Mouse (Mus musculus) liver, embryonic 16.5 days (tissue): ENCODE data around the gene Pwwp2b. TPM values are rescaled to one million over a fixed set of nuclear protein-coding genes. Genes with fewer than 3 reads are reported as not detected.

Experiments
- ATAC-seq: fragments of 200-750 bp; cut with Nextera tagmentation; 2 replicates; pipeline ENCODE4 v1.8.0; 2017; ENCODE audit warnings: low read depth, mild to moderate bottlenecking, moderate number of reproducible peaks, moderate library complexity
- H3K27ac ChIP-seq: fragments of 300-500 bp; sonication (generic); 2 replicates; pipeline ENCODE4 v1.5.1; 2014; ENCODE audit warnings: mild to moderate bottlenecking, low read length
- H3K27me3 ChIP-seq: fragments of 300-500 bp; sonication (generic); 2 replicates; pipeline ENCODE4 v1.6.1; 2014; ENCODE audit warnings: low read depth, low read length, mixed read lengths; ENCODE audit not compliant: control insufficient read depth, insufficient read depth
- H3K36me3 ChIP-seq: fragments of 300-500 bp; sonication (generic); 2 replicates; pipeline ENCODE4 v1.6.1; 2014; ENCODE audit warnings: mild to moderate bottlenecking; ENCODE audit not compliant: control insufficient read depth, insufficient read depth
- H3K4me1 ChIP-seq: fragments of 300-500 bp; sonication (generic); 2 replicates; pipeline ENCODE4 v1.6.1; 2014; ENCODE audit warnings: low read depth, low read length, mixed read lengths; ENCODE audit not compliant: control insufficient read depth
- H3K4me2 ChIP-seq: fragments of 300-500 bp; sonication (generic); 2 replicates; pipeline ENCODE4 v1.6.1; 2014; ENCODE audit warnings: low read depth, low read length, mixed read lengths
- H3K4me3 ChIP-seq: fragments of 300-500 bp; sonication (generic); 2 replicates; pipeline ENCODE4 v1.5.1; 2014; ENCODE audit warnings: low read depth, mild to moderate bottlenecking, low read length
- H3K9ac ChIP-seq: fragments of 300-500 bp; sonication (generic); 2 replicates; pipeline ENCODE4 v1.6.1; 2014; ENCODE audit warnings: low read depth, low read length
- H3K9me3 ChIP-seq: fragments of 300-500 bp; sonication (generic); replicated peaks from 2 replicates; pipeline ENCODE4 v1.6.1; 2016; ENCODE audit warnings: low read length; ENCODE audit not compliant: control insufficient read depth
- WGBS: fragments of 180-500 bp; shearing (Covaris S2); extraction: QIAGEN DNeasy Blood & Tissue Kit; methylation state at CpG from one replicate; pipeline ENCODE4 v1.1.7; 2014; ENCODE audit not compliant: insufficient replicate concordance; 5-methylcytosine and 5-hydroxymethylcytosine counted together
- polyA plus RNA-seq: library from polyadenylated mRNA; unstranded; fragments of >200 nt; fragmentation: Nextera tagmentation; extraction: Ambion mirVana; gene quantifications from 2 replicates; pipeline ENCODE4 v1.2.1, GENCODE M21; 2015

The Pwwp2b gene
- polyA plus RNA-seq, 1 experiment from 2014 or later: 1.3 TPM

- 67% methylated on average over 6 of the region's 6 CpGs for WGBS
- H3K4me1 ChIP-seq: no peaks in the 10 kb centered on the region
These were observed 18.1 kb downstream of the Pwwp2b start for GRCm38 (mm10) chr7:139266431-139266830.

GRCm38 (mm10) chr7:139266886-139267870 lies 18.9 kb downstream of the Pwwp2b start:
- ATAC-seq: no peak
- no peaks in the 10 kb centered on the region for H3K36me3 ChIP-seq
- no peak overlapping the region for H3K4me2 ChIP-seq
- no peak overlapping the region for H3K27ac ChIP-seq
- no peak overlapping the region for H3K9ac ChIP-seq
- no peak overlapping the region for H3K4me3 ChIP-seq
- WGBS: 60% methylated on average over 8 of the region's 8 CpGs
- H3K27me3 ChIP-seq: no peaks in the 10 kb centered on the region
- no peaks in the 10 kb centered on the region for H3K9me3 ChIP-seq
- no peaks in the 10 kb centered on the region for H3K4me1 ChIP-seq

More at GRCm38 (mm10) chr7:139266431-139266830, 18.1 kb downstream of the Pwwp2b start:
- no peaks in the 10 kb centered on the region for H3K27me3 ChIP-seq
- ATAC-seq: no peak
- H3K27ac ChIP-seq: no peak overlapping the region
- no peak overlapping the region for H3K4me3 ChIP-seq
- H3K9ac ChIP-seq: no peak overlapping the region
- no peaks in the 10 kb centered on the region for H3K36me3 ChIP-seq
- H3K4me2 ChIP-seq: no peak overlapping the region
- no peaks in the 10 kb centered on the region for H3K9me3 ChIP-seq

GRCm38 (mm10) chr7:139270738-139271137 lies 22.5 kb downstream of the Pwwp2b start:
- no peaks in the 10 kb centered on the region for H3K36me3 ChIP-seq
- H3K27me3 ChIP-seq: no peaks in the 10 kb centered on the region
- H3K9ac ChIP-seq: no peak overlapping the region
- no peak overlapping the region for H3K4me2 ChIP-seq
- WGBS: 67% methylated on average over 1 of the region's 1 CpGs
- peaks cover 6% of the 10 kb centered on the region for H3K4me1 ChIP-seq
- H3K4me3 ChIP-seq: no peak overlapping the region
- no peak for ATAC-seq
- no peak overlapping the region for H3K27ac ChIP-seq
- H3K9me3 ChIP-seq: no peaks in the 10 kb centered on the region

- WGBS: 63% methylated on average over 5 of the region's 5 CpGs
- H3K9ac ChIP-seq: no peak overlapping the region
- ATAC-seq: no peak
- H3K4me2 ChIP-seq: no peak overlapping the region
- H3K4me3 ChIP-seq: no peak overlapping the region
- H3K4me1 ChIP-seq: peaks cover 6% of the 10 kb centered on the region
- H3K36me3 ChIP-seq: no peaks in the 10 kb centered on the region
- H3K27me3 ChIP-seq: no peaks in the 10 kb centered on the region
- H3K27ac ChIP-seq: no peak overlapping the region
- no peaks in the 10 kb centered on the region for H3K9me3 ChIP-seq
These were observed 23.6 kb downstream of the Pwwp2b start for GRCm38 (mm10) chr7:139271871-139272270.

GRCm38 (mm10) chr7:139272639-139273396 lies 24.5 kb downstream of the Pwwp2b start:
- H3K9ac ChIP-seq: no peak overlapping the region
- ATAC-seq: peak; percentile 11; the same call in 1 of the 2 replicates
- no peak overlapping the region for H3K4me2 ChIP-seq
- WGBS: 5% methylated on average over 1 of the region's 1 CpGs
- no peaks in the 10 kb centered on the region for H3K9me3 ChIP-seq
- no peak overlapping the region for H3K4me3 ChIP-seq
- no peaks in the 10 kb centered on the region for H3K36me3 ChIP-seq
- H3K27ac ChIP-seq: no peak overlapping the region
- H3K27me3 ChIP-seq: no peaks in the 10 kb centered on the region
- peaks cover 6% of the 10 kb centered on the region for H3K4me1 ChIP-seq

- peaks cover 6% of the 10 kb centered on the region for H3K4me1 ChIP-seq
- H3K27me3 ChIP-seq: no peaks in the 10 kb centered on the region
- no peaks in the 10 kb centered on the region for H3K36me3 ChIP-seq
- H3K9me3 ChIP-seq: no peaks in the 10 kb centered on the region
- H3K4me3 ChIP-seq: no peak overlapping the region
- 10% methylated on average over 2 of the region's 2 CpGs for WGBS
- ATAC-seq: peak; percentile 65
- H3K9ac ChIP-seq: no peak overlapping the region
- H3K27ac ChIP-seq: no peak overlapping the region
- no peak overlapping the region for H3K4me2 ChIP-seq
These were observed 25.1 kb downstream of the Pwwp2b start for GRCm38 (mm10) chr7:139273397-139273719.

GRCm38 (mm10) chr7:139275586-139275985 lies 27.3 kb downstream of the Pwwp2b start:
- no peaks in the 10 kb centered on the region for H3K9me3 ChIP-seq
- H3K9ac ChIP-seq: no peak overlapping the region
- no peak for ATAC-seq
- H3K36me3 ChIP-seq: no peaks in the 10 kb centered on the region
- WGBS: 61% methylated on average over 10 of the region's 10 CpGs
- no peak overlapping the region for H3K4me3 ChIP-seq
- no peak overlapping the region for H3K4me2 ChIP-seq
- H3K27ac ChIP-seq: no peak overlapping the region
- no peaks in the 10 kb centered on the region for H3K27me3 ChIP-seq
- peaks cover 10% of the 10 kb centered on the region for H3K4me1 ChIP-seq

GRCm38 (mm10) chr7:139276150-139276549 lies 27.9 kb downstream of the Pwwp2b start:
- 72% methylated on average over 10 of the region's 10 CpGs for WGBS
- no peak overlapping the region for H3K9ac ChIP-seq
- peaks cover 15% of the 10 kb centered on the region for H3K4me1 ChIP-seq
- H3K4me2 ChIP-seq: no peak overlapping the region
- no peaks in the 10 kb centered on the region for H3K36me3 ChIP-seq
- no peaks in the 10 kb centered on the region for H3K9me3 ChIP-seq
- ATAC-seq: no peak
- no peak overlapping the region for H3K4me3 ChIP-seq
- H3K27me3 ChIP-seq: no peaks in the 10 kb centered on the region
- no peak overlapping the region for H3K27ac ChIP-seq

GRCm38 (mm10) chr7:139277536-139277935 lies 29.3 kb downstream of the Pwwp2b start:
- Histone ChIP-seq H3K4me3 (no peak overlapping the region), H3K27ac (no peak overlapping the region), H3K36me3 (no peaks in the 10 kb centered on the region), H3K27me3 (no peaks in the 10 kb centered on the region), H3K9me3 (no peaks in the 10 kb centered on the region), H3K4me1 (peaks cover 12% of the 10 kb centered on the region), H3K4me2 (no peak overlapping the region), H3K9ac (no peak overlapping the region)
- WGBS: 66% methylated on average over 7 of the region's 7 CpGs
- ATAC-seq: no peak
